Mouse (Mus musculus) cortical plate, adult 2 months (tissue): ENCODE data around the gene Ryk.

Experiments
- CTCF ChIP-seq: fragments of 200-500 bp; IDR thresholded peaks from 2 replicates; pipeline ENCODE4 v1.5.1; 2011; ENCODE audit warnings: mild to moderate bottlenecking, control low read depth, low read length; ENCODE audit not compliant: insufficient read depth; ENCODE audit errors: extremely low read depth
- POLR2A ChIP-seq: fragments of 200-500 bp; IDR thresholded peaks from 2 replicates; pipeline ENCODE4 v1.6.1; 2011; ENCODE audit warnings: mild to moderate bottlenecking, low read length, control low read depth; ENCODE audit not compliant: insufficient read depth; ENCODE audit errors: extremely low read depth

GRCm38 (mm10) chr9:102955866-102956265, 121.1 kb downstream of the Ryk start:
- TF ChIP-seq CTCF (no peak), POLR2A (no peak)
